Mouse (Mus musculus): ENCODE measurements at regions not wholly inside any gene's neighbourhood (a gene's known extent, or its start where the extent isn't known, plus 50 kb on each side); places are given as distances from the start of the nearest gene placed in this dataset.

- Histone ChIP-seq H3K9ac (ENCODE audit: low read length) (no peak overlapping the region), H3K9me3 (ENCODE audit: control insufficient read depth, low read length) (no peaks in the 10 kb centered on the region), H3K27ac (replicated peaks; ENCODE audit: low read depth, low read length) (no peak overlapping the region), H3K4me3 (ENCODE audit: low read depth, low read length) (no peak overlapping the region), H3K36me3 (ENCODE audit: control insufficient read depth, insufficient read depth, low read length) (no peaks in the 10 kb centered on the region), H3K27me3 (ENCODE audit: control insufficient read depth, insufficient read depth, low read length) (no peaks in the 10 kb centered on the region), H3K4me2 (ENCODE audit: low read depth, severe bottlenecking) (no peak overlapping the region), H3K4me1 (ENCODE audit: control insufficient read depth, insufficient read depth, low read length) (no peaks in the 10 kb centered on the region)
- ATAC-seq (ENCODE audit: insufficient number of reproducible peaks, low FRiP score, low TSS enrichment, low read depth), result no peak
- 59% methylated on average over 1 of the region's 1 CpGs for WGBS
- no peak for DNase-seq (ENCODE audit: low spot score)
Observed at GRCm38 (mm10) chrX:169554359-169554758, 130.6 kb upstream of the Mid1 start.

GRCm38 (mm10) chrX:169552851-169553250, 132.1 kb upstream of the Mid1 start:
- no peak for DNase-seq (ENCODE audit: low spot score)
- H3K27ac ChIP-seq (replicated peaks; ENCODE audit: low read depth, low read length), result no peak overlapping the region
- WGBS, result 58% methylated on average over 1 of the region's 1 CpGs
- H3K27me3 ChIP-seq (ENCODE audit: control insufficient read depth, insufficient read depth, low read length), result no peaks in the 10 kb centered on the region
- no peak overlapping the region for H3K4me2 ChIP-seq (ENCODE audit: low read depth, severe bottlenecking)
- H3K4me1 ChIP-seq (ENCODE audit: control insufficient read depth, insufficient read depth, low read length), result no peaks in the 10 kb centered on the region
- no peaks in the 10 kb centered on the region for H3K36me3 ChIP-seq (ENCODE audit: control insufficient read depth, insufficient read depth, low read length)
- H3K9ac ChIP-seq (ENCODE audit: low read length), result no peak overlapping the region
- no peak for ATAC-seq (ENCODE audit: insufficient number of reproducible peaks, low FRiP score, low TSS enrichment, low read depth)
- no peaks in the 10 kb centered on the region for H3K9me3 ChIP-seq (ENCODE audit: control insufficient read depth, low read length)
- no peak overlapping the region for H3K4me3 ChIP-seq (ENCODE audit: low read depth, low read length)

- Histone ChIP-seq H3K9ac (ENCODE audit: low read length) (no peak overlapping the region), H3K4me1 (ENCODE audit: control insufficient read depth, insufficient read depth, low read length) (no peaks in the 10 kb centered on the region), H3K27me3 (ENCODE audit: control insufficient read depth, insufficient read depth, low read length) (no peaks in the 10 kb centered on the region), H3K27ac (replicated peaks; ENCODE audit: low read depth, low read length) (no peak overlapping the region), H3K9me3 (ENCODE audit: control insufficient read depth, low read length) (no peaks in the 10 kb centered on the region), H3K36me3 (ENCODE audit: control insufficient read depth, insufficient read depth, low read length) (no peaks in the 10 kb centered on the region), H3K4me3 (ENCODE audit: low read depth, low read length) (no peak overlapping the region), H3K4me2 (ENCODE audit: low read depth, severe bottlenecking) (no peak overlapping the region)
- DNase-seq (ENCODE audit: low spot score) (no peak), ATAC-seq (ENCODE audit: insufficient number of reproducible peaks, low FRiP score, low TSS enrichment, low read depth) (no peak)
- 94% methylated on average over 3 of the region's 3 CpGs for WGBS
Observed at GRCm38 (mm10) chrX:169544037-169544436, 141.0 kb upstream of the Mid1 start.

- no peaks in the 10 kb centered on the region for H3K36me3 ChIP-seq (ENCODE audit: control insufficient read depth, insufficient read depth, low read length)
- H3K4me2 ChIP-seq (ENCODE audit: low read depth, severe bottlenecking), result no peak overlapping the region
- ATAC-seq (ENCODE audit: insufficient number of reproducible peaks, low FRiP score, low TSS enrichment, low read depth), result no peak
- H3K27me3 ChIP-seq (ENCODE audit: control insufficient read depth, insufficient read depth, low read length), result no peaks in the 10 kb centered on the region
- H3K9ac ChIP-seq (ENCODE audit: low read length), result no peak overlapping the region
- H3K27ac ChIP-seq (replicated peaks; ENCODE audit: low read depth, low read length), result no peak overlapping the region
- no peaks in the 10 kb centered on the region for H3K9me3 ChIP-seq (ENCODE audit: control insufficient read depth, low read length)
- no peak for DNase-seq (ENCODE audit: low spot score)
- no peaks in the 10 kb centered on the region for H3K4me1 ChIP-seq (ENCODE audit: control insufficient read depth, insufficient read depth, low read length)
- H3K4me3 ChIP-seq (ENCODE audit: low read depth, low read length), result no peak overlapping the region
Observed at GRCm38 (mm10) chrX:169508229-169508628, 176.8 kb upstream of the Mid1 start.

DNA sequence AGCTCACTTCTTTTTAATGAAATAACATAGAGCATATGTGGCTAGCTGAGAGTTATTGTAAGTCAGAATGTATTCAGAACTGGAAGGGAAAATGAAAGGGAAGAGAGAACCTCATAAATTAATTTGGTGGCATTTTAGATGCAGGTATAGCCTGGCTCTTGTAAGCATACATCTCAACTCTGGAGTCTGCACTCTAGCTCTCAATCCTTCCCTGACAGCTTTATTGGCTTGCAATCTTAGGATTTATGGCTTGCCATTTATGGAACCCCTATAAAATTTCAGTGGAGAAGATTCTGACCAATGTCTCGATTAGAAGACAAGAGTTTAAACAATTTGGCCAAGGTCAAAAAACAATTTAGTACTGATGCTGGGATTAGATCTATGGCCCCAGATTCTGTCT, 173.4 kb upstream of the Hccs start:
- WGBS, result 15% methylated on average over 1 of the region's 1 CpGs
- Histone ChIP-seq H3K27me3 (ENCODE audit: control insufficient read depth, insufficient read depth, low read length) (0 out of 2 replicates have a peak, but pooled peaks cover 2% of the 10 kb centered on the region), H3K9me3 (ENCODE audit: control insufficient read depth, low read length) (no peaks in the 10 kb centered on the region), H3K4me3 (ENCODE audit: low read depth, low read length) (no peak overlapping the region), H3K4me2 (ENCODE audit: low read depth, severe bottlenecking) (no peak overlapping the region), H3K9ac (ENCODE audit: low read length) (no peak overlapping the region), H3K27ac (replicated peaks; ENCODE audit: low read depth, low read length) (no peak overlapping the region), H3K4me1 (ENCODE audit: control insufficient read depth, insufficient read depth, low read length) (no peaks in the 10 kb centered on the region), H3K36me3 (ENCODE audit: control insufficient read depth, insufficient read depth, low read length) (no peaks in the 10 kb centered on the region)
- DNase-seq (ENCODE audit: low spot score) (no peak), ATAC-seq (ENCODE audit: insufficient number of reproducible peaks, low FRiP score, low TSS enrichment, low read depth) (peak; percentile 47; the same call in 1 of the 2 replicates)

DNA sequence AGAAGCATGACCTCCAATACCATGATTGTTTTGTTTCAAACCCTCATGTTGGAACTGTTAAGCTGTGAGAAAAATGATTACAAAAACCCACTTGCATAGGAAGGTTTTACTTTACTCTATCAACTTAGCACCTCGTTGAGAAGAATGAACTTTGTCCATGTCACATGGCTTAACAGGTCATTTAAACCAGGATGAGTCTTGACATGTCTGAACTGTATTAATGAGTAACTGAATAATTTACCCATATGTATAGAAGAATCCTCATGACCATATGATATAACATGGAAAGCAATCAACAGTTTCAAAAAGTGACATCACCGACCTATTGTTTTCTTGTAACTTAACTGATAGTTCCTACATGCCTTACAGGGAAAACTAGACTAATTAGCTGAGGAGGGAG, 153.3 kb upstream of the Hccs start:
- Histone ChIP-seq H3K9ac (ENCODE audit: low read length) (no peak overlapping the region), H3K27ac (replicated peaks; ENCODE audit: low read depth, low read length) (no peak overlapping the region), H3K4me3 (ENCODE audit: low read depth, low read length) (no peak overlapping the region), H3K9me3 (ENCODE audit: control insufficient read depth, low read length) (no peaks in the 10 kb centered on the region), H3K4me2 (ENCODE audit: low read depth, severe bottlenecking) (no peak overlapping the region), H3K36me3 (ENCODE audit: control insufficient read depth, insufficient read depth, low read length) (no peaks in the 10 kb centered on the region), H3K27me3 (ENCODE audit: control insufficient read depth, insufficient read depth, low read length) (no peaks in the 10 kb centered on the region), H3K4me1 (ENCODE audit: control insufficient read depth, insufficient read depth, low read length) (no peaks in the 10 kb centered on the region)
- ATAC-seq (ENCODE audit: insufficient number of reproducible peaks, low FRiP score, low TSS enrichment, low read depth), result no peak
- DNase-seq (ENCODE audit: low spot score), result no peak
- WGBS, result 87% methylated on average over 2 of the region's 2 CpGs

DNA sequence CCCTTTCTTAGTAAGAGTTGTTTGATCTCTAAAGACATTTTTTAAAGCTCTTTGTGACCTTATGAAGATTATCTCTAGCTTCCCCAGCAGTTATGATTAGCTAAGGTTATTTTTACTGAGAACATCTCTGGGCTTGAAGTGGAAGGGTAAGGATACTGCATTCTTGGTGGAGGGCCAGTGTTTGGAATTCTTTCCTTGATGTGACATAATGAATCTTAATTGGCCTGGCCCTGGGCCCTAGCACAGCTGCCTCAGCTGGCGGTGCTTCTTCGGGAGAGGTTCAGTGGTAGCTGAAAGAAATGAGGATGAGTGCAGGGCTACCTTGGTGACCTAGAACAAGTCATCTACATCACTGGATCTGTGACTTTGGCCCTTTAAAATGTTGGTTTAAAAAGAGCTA, 150.5 kb upstream of the Hccs start:
- WGBS, result 42% methylated on average over 2 of the region's 2 CpGs
- H3K27me3 ChIP-seq (ENCODE audit: control insufficient read depth, insufficient read depth, low read length), result no peaks in the 10 kb centered on the region
- DNase-seq (ENCODE audit: low spot score), result no peak
- H3K9ac ChIP-seq (ENCODE audit: low read length), result no peak overlapping the region
- no peaks in the 10 kb centered on the region for H3K9me3 ChIP-seq (ENCODE audit: control insufficient read depth, low read length)
- ATAC-seq (ENCODE audit: insufficient number of reproducible peaks, low FRiP score, low TSS enrichment, low read depth), result no peak
- H3K36me3 ChIP-seq (ENCODE audit: control insufficient read depth, insufficient read depth, low read length), result no peaks in the 10 kb centered on the region
- H3K4me2 ChIP-seq (ENCODE audit: low read depth, severe bottlenecking), result no peak overlapping the region
- H3K27ac ChIP-seq (replicated peaks; ENCODE audit: low read depth, low read length), result no peak overlapping the region
- no peak overlapping the region for H3K4me3 ChIP-seq (ENCODE audit: low read depth, low read length)
- H3K4me1 ChIP-seq (ENCODE audit: control insufficient read depth, insufficient read depth, low read length), result no peaks in the 10 kb centered on the region

DNA sequence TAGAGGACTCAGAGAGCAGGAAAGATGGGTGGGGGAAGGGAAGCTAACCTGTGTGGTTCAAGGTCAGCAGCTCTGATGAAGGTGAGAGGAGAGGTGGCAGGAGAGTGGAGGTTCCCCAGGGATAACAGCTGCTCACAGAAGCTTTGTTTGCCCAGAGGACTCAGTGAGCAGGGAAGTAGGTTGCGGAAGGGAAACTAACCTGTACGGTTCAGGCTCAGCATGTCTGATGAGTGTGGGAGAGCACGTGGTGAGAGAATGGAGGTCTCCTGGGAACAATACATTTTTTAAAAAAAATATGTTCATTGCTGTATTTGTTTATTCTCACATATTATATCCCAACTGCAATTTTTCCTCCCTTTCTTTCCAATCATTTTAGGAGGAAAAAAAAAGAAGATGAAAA, 130.0 kb upstream of the Hccs start:
- Histone ChIP-seq H3K4me1 (ENCODE audit: control insufficient read depth, insufficient read depth, low read length) (no peaks in the 10 kb centered on the region), H3K4me3 (ENCODE audit: low read depth, low read length) (no peak overlapping the region), H3K27me3 (ENCODE audit: control insufficient read depth, insufficient read depth, low read length) (no peaks in the 10 kb centered on the region), H3K4me2 (ENCODE audit: low read depth, severe bottlenecking) (no peak overlapping the region), H3K9ac (ENCODE audit: low read length) (no peak overlapping the region), H3K36me3 (ENCODE audit: control insufficient read depth, insufficient read depth, low read length) (no peaks in the 10 kb centered on the region), H3K9me3 (ENCODE audit: control insufficient read depth, low read length) (no peaks in the 10 kb centered on the region), H3K27ac (replicated peaks; ENCODE audit: low read depth, low read length) (no peak overlapping the region)
- 56% methylated on average over 3 of the region's 3 CpGs for WGBS
- ATAC-seq (ENCODE audit: insufficient number of reproducible peaks, low FRiP score, low TSS enrichment, low read depth) (no peak), DNase-seq (ENCODE audit: low spot score) (no peak)

DNA sequence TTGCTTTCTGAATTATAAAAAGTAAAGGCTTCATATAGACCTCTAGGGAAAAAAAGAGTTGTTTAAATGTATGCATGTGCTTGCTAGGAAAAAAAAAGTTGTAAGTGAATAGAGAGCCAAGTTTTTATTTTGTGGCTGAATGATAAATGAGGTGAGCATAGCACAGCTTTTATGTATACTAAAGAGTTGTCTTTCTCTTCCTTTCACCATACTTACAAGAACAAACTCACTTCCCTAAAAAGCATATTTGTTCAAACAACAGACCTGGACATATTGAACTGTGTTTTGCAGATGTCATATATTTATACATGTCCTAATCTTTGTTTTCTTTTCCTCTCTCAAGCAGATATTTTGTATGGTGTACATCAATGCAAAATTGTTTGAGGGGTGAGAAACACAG, 119.4 kb upstream of the Hccs start:
- Histone ChIP-seq H3K27ac (replicated peaks; ENCODE audit: low read depth, low read length) (no peak overlapping the region), H3K9ac (ENCODE audit: low read length) (no peak overlapping the region), H3K4me3 (ENCODE audit: low read depth, low read length) (no peak overlapping the region), H3K27me3 (ENCODE audit: control insufficient read depth, insufficient read depth, low read length) (no peaks in the 10 kb centered on the region), H3K4me1 (ENCODE audit: control insufficient read depth, insufficient read depth, low read length) (no peaks in the 10 kb centered on the region), H3K9me3 (ENCODE audit: control insufficient read depth, low read length) (no peaks in the 10 kb centered on the region), H3K36me3 (ENCODE audit: control insufficient read depth, insufficient read depth, low read length) (no peaks in the 10 kb centered on the region), H3K4me2 (ENCODE audit: low read depth, severe bottlenecking) (no peak overlapping the region)
- no peak for DNase-seq (ENCODE audit: low spot score)
- no peak for ATAC-seq (ENCODE audit: insufficient number of reproducible peaks, low FRiP score, low TSS enrichment, low read depth)
